Mouse (Mus musculus) G1E (cell line): ENCODE measurements around the gene 2300009A05Rik. TPM values are rescaled to one million over a fixed set of nuclear protein-coding genes. Genes with fewer than 3 reads are reported as not detected.

Experiments used
- ATAC-seq: 2 replicates; pipeline ENCODE4 v1.8.0; 2016; ENCODE audit warnings: mild to moderate bottlenecking; ENCODE audit not compliant: insufficient number of reproducible peaks, poor library complexity, low FRiP score, severe bottlenecking; ENCODE audit errors: extremely low read depth
- DNase-seq: peaks from one replicate; pipeline ENCODE4 v3.0.0; 2012; ENCODE audit warnings: low spot score
- H3K27me3 ChIP-seq: 2 replicates; pipeline ENCODE4 v1.6.1; 2012; ENCODE audit warnings: mild to moderate bottlenecking, low read length, inconsistent platforms; ENCODE audit not compliant: insufficient read depth
- H3K36me3 ChIP-seq: replicated peaks from 2 replicates; pipeline ENCODE3; 2012; ENCODE audit warnings: mild to moderate bottlenecking, inconsistent platforms
- H3K4me1 ChIP-seq: 2 replicates; pipeline ENCODE4 v1.6.1; 2012; ENCODE audit warnings: low read depth, low read length, inconsistent platforms, mixed read lengths; ENCODE audit not compliant: insufficient read depth
- H3K4me3 ChIP-seq: 2 replicates; pipeline ENCODE4 v1.5.1; 2012; ENCODE audit warnings: low read depth, mild to moderate bottlenecking, inconsistent platforms, low read length, moderate library complexity, mixed read lengths
- H3K9me3 ChIP-seq: replicated peaks from 2 replicates; pipeline ENCODE4 v1.6.1; 2012; ENCODE audit warnings: inconsistent platforms
- CTCF ChIP-seq: IDR thresholded peaks from 2 replicates; pipeline ENCODE4 v1.5.1; 2012; ENCODE audit warnings: low read depth, low read length, inconsistent platforms, mixed read lengths
- GATA1 ChIP-seq: IDR thresholded peaks from 2 replicates; pipeline ENCODE4 v1.6.1; 2012; ENCODE audit warnings: borderline replicate concordance, low read length, inconsistent platforms, mixed read lengths
- GATA2 ChIP-seq: IDR thresholded peaks from 2 replicates; pipeline ENCODE4 v1.6.1; 2012; ENCODE audit warnings: low read depth, low read length, inconsistent platforms, borderline replicate concordance
- POLR2AphosphoS5 ChIP-seq: IDR thresholded peaks from 2 replicates; pipeline ENCODE4 v1.6.1; 2012; ENCODE audit warnings: low read depth, low read length, inconsistent platforms; ENCODE audit not compliant: insufficient replicate concordance
- TAL1 ChIP-seq: conservative IDR thresholded peaks from 2 replicates; pipeline ENCODE4 v1.6.1; 2012; ENCODE audit warnings: low read depth, low read length, inconsistent platforms, mixed read lengths
- polyA plus RNA-seq: library from polyadenylated mRNA; stranded (reverse); fragments of >175 nt; gene quantifications from 2 replicates; pipeline ENCODE4 v1.2.3, GENCODE M21; 2012
- total RNA-seq, 2 experiments: library from RNA; stranded (forward) in 1 of 2; stranded (reverse) in 1 of 2; fragments of 200-1000 nt in 1 of 2; fragments of >200 nt in 1 of 2; fragmentation: Nextera tagmentation in 1 of 2; gene quantifications; 2 replicates each; pipeline ENCODE4 v1.2.3; 2014 to 2017

2300009A05Rik gene
- total and polyA plus RNA-seq, 3 experiments = 11.0 to 57.7 (median 19.6) TPM

DNA sequence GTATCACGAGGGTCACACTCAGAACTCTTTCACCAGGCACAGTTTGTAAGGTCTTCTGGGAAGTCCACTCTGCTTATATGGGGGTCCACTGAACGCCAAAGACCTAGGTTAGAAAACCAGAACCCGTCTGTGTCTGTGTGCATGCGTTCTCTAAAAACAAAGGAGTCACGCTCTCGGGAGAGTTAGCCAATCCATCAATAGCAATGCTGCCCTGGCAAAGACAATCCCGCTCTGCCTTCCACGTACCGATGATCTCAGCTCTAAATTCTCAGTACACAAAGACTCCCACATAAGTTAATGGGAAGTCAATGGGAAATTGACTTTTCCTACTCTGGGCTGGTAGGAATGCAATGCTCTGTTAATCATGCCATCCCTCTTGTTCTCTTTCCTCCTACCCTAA, 42.8 kb downstream of the 2300009A05Rik start:
- ATAC-seq = no peak
- no peak for DNase-seq

DNA sequence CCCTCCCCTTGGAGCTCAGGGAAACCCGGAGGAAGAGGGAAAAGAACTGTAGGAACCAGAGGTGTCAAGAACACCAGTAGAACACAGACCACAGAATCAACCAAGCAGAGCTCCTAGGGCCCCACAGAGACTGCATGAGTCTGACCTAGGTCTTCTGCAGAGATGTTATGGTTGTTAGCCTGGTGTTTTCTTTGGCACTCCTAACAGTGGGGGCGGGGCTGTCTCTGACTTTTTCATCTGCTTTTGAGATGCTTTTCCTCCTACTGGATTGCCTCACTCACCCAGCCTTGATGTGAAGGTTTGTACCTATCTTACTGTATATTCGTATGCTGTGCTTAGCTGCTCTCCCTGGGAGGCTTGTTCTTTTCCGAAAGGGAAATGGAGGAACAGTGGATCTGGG, 44.9 kb downstream of the 2300009A05Rik start:
- Histone ChIP-seq H3K4me3 (no peak overlapping the region), H3K4me1 (peaks cover 17% of the 10 kb centered on the region), H3K9me3 (no peaks in the 10 kb centered on the region), H3K36me3 (peaks cover 56% of the 10 kb centered on the region), H3K27me3 (no peaks in the 10 kb centered on the region)
- DNase-seq (no peak), ATAC-seq (no peak)
- TF ChIP-seq POLR2AphosphoS5 (no peak), GATA1 (no peak)

More for the DNA sequence above, 42.8 kb downstream of the 2300009A05Rik start:
- TF ChIP-seq GATA2 = no peak
- no peak for TF ChIP-seq CTCF
- no peak for TF ChIP-seq POLR2AphosphoS5
- TF ChIP-seq TAL1 = no peak
- no peak for TF ChIP-seq GATA1
- peaks cover 9% of the 10 kb centered on the region for H3K4me1 ChIP-seq
- H3K4me3 ChIP-seq = no peak overlapping the region
- no peaks in the 10 kb centered on the region for H3K27me3 ChIP-seq
- no peaks in the 10 kb centered on the region for H3K9me3 ChIP-seq
- H3K36me3 ChIP-seq = peaks cover 56% of the 10 kb centered on the region

DNA sequence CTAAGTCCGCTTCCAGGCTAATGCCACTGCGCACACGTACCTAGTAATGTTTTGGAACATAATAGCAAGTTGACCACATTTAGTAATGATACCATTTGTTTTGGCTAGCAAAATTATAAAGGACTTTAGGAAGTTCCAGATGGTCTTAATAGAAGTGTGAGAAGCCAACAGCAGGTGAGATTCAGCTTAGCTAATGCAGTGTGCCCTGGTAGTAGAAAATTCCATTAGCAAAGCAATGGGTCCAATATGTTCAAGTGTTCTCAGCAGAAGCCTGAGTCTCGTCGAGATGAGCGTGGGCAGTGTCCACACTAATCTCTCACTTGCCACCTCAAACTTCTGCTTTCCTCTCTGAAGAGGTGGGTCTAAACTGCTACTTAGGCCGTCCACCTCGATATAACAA, 49.0 kb downstream of the 2300009A05Rik start:
- H3K36me3 ChIP-seq = peaks cover 53% of the 10 kb centered on the region
- no peak overlapping the region for H3K4me3 ChIP-seq
- ATAC-seq = no peak
- DNase-seq = no peak
- H3K27me3 ChIP-seq = no peaks in the 10 kb centered on the region
- TF ChIP-seq TAL1 (no peak), CTCF (no peak), POLR2AphosphoS5 (no peak), GATA2 (no peak), GATA1 (no peak)
- no peaks in the 10 kb centered on the region for H3K9me3 ChIP-seq
- peaks cover 21% of the 10 kb centered on the region for H3K4me1 ChIP-seq

DNA sequence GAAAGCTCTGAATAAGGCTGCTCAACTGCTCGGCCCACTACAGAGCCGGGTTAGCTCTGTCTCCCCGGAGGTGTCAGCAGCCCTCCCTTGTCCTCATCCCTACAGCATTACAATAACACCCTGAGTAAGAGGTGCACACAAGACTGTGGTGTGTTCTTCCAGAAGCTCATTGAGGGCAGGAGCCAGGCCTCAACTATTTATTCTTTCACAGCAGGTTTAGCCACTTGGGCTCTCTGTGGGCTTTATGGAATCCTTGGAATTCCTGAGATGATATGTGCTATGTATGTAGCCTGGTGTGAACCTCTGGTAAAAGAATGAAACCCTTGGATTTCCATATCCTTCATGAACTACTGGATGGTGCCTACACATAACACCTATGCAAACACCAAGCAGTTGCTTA, 49.8 kb downstream of the 2300009A05Rik start:
- Histone ChIP-seq H3K9me3 (no peaks in the 10 kb centered on the region), H3K4me1 (peaks cover 21% of the 10 kb centered on the region), H3K36me3 (peaks cover 52% of the 10 kb centered on the region), H3K27me3 (no peaks in the 10 kb centered on the region), H3K4me3 (no peak overlapping the region)
- TF ChIP-seq POLR2AphosphoS5 = no peak
- no peak for TF ChIP-seq CTCF
- no peak for TF ChIP-seq GATA2
- no peak for TF ChIP-seq GATA1
- no peak for TF ChIP-seq TAL1
- DNase-seq = no peak
- ATAC-seq = no peak

DNA sequence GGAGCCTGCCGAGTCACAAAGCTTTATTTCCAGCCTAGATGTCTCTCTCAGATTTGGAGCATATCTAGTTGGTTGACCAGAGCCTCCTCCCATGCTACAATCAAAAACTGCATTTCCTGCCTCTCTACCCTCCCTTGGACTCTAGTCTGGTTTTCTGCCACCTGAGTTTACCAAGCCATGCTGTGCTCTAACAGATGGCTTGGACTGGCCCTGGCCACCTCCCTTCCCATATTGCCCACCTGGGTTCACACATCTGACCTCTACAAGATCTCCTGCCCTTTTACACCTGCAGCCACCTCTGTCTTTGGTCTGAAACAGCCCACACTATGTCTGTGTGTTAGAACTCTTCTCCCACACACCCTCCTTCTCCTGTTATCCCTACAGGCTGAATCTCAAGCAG, 50.9 kb downstream of the 2300009A05Rik start:
- Histone ChIP-seq H3K4me3 (no peak overlapping the region), H3K27me3 (no peaks in the 10 kb centered on the region), H3K4me1 (peaks cover 21% of the 10 kb centered on the region), H3K36me3 (peaks cover 52% of the 10 kb centered on the region), H3K9me3 (no peaks in the 10 kb centered on the region)
- ATAC-seq (no peak), DNase-seq (no peak)
- no peak for TF ChIP-seq CTCF

DNA sequence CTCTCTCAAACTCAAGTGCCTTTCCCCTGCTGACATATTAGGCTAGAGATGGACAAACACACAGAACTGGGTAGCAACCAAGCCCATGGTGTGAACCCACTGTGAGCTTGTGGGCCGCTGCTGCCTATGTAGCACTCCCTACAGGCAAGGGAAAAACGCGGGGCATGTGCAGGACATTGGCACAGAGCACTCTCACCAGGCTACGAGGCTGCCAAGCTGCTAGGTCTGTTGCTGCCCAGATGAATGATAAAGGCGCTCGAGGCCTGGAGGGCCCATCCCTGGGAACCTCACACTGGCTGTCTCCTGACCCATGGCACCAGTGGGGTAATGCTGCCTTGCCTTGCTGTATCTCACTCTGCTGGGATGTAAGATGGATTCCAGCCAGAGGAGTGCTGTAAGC, 53.0 kb downstream of the 2300009A05Rik start:
- no peak for ATAC-seq
- Histone ChIP-seq H3K4me1 (peaks cover 17% of the 10 kb centered on the region), H3K27me3 (no peaks in the 10 kb centered on the region), H3K9me3 (no peaks in the 10 kb centered on the region), H3K36me3 (peaks cover 64% of the 10 kb centered on the region), H3K4me3 (no peak overlapping the region)
- DNase-seq = no peak
- no peak for TF ChIP-seq CTCF

Other genes starting within 250 kb of the 2300009A05Rik start
- gene Map2k5, start 21.3 kb downstream of the 2300009A05Rik start, total RNA-seq (2014; fragmentation: Nextera tagmentation) = 27.5 and 32.4 TPM in 2 replicates
- gene Map2k5, start 21.3 kb downstream of the 2300009A05Rik start, total RNA-seq (2017) = 17.9 and 18.0 TPM in 2 replicates
- gene Map2k5, start 21.3 kb downstream of the 2300009A05Rik start, polyA plus RNA-seq = 31.8 and 42.9 TPM in 2 replicates
- gene Iqch, start 203.2 kb upstream of the 2300009A05Rik start, total RNA-seq (2014; fragmentation: Nextera tagmentation) = not detected in 2 replicates
- 0.06 and 0.22 TPM in 2 replicates for gene Iqch, start 203.2 kb upstream of the 2300009A05Rik start, total RNA-seq (2017)
- gene Iqch, start 203.2 kb upstream of the 2300009A05Rik start, polyA plus RNA-seq = not detected in 2 replicates
- 12.9 and 16.9 TPM in 2 replicates for gene Aagab, start 203.4 kb upstream of the 2300009A05Rik start, total RNA-seq (2014; fragmentation: Nextera tagmentation)
- gene Aagab, start 203.4 kb upstream of the 2300009A05Rik start, total RNA-seq (2017) = 27.5 and 30.0 TPM in 2 replicates
- gene Aagab, start 203.4 kb upstream of the 2300009A05Rik start, polyA plus RNA-seq = 3.3 and 5.0 TPM in 2 replicates